Mouse (Mus musculus): ENCODE measurements around the gene Rangrf. TPM values are rescaled to one million over a fixed set of nuclear protein-coding genes. Genes with fewer than 3 reads are reported as not detected.
"Not testable (repeated sequence)": the region's sequence is repeated elsewhere in the genome, so short reads cannot be mapped to it uniquely, and the experiment has no call there.

Rangrf gene
- total RNA-seq, 1 experiment from 2014 or later = 2.4 TPM

GRCm38 (mm10) chr11:68955473-68955872 is 19.5 kb downstream of the Rangrf start:
- ATAC-seq (ENCODE audit: extremely low read depth, insufficient number of reproducible peaks, low FRiP score, poor library complexity, severe bottlenecking) = no peak

GRCm38 (mm10) chr11:68954408-68954807 is 20.6 kb downstream of the Rangrf start:
- no peak for ATAC-seq (ENCODE audit: extremely low read depth, insufficient number of reproducible peaks, low FRiP score, poor library complexity, severe bottlenecking)

GRCm38 (mm10) chr11:68953903-68954302 is 21.1 kb downstream of the Rangrf start:
- no peak for ATAC-seq (ENCODE audit: extremely low read depth, insufficient number of reproducible peaks, low FRiP score, poor library complexity, severe bottlenecking)

GRCm38 (mm10) chr11:68947542-68947993 is 27.4 kb downstream of the Rangrf start:
- no peak for ATAC-seq (ENCODE audit: extremely low read depth, insufficient number of reproducible peaks, low FRiP score, poor library complexity, severe bottlenecking)

- no peak for ATAC-seq (ENCODE audit: extremely low read depth, insufficient number of reproducible peaks, low FRiP score, poor library complexity, severe bottlenecking)
Observed at GRCm38 (mm10) chr11:68946806-68947440, 28.1 kb downstream of the Rangrf start.

- ATAC-seq (ENCODE audit: extremely low read depth, insufficient number of reproducible peaks, low FRiP score, poor library complexity, severe bottlenecking) = no peak
Observed at GRCm38 (mm10) chr11:68946001-68946400, 29.0 kb downstream of the Rangrf start.

- no peak for ATAC-seq (ENCODE audit: extremely low read depth, insufficient number of reproducible peaks, low FRiP score, poor library complexity, severe bottlenecking)
Observed at GRCm38 (mm10) chr11:68945245-68945644, 29.7 kb downstream of the Rangrf start.

GRCm38 (mm10) chr11:68942731-68943130 is 32.3 kb downstream of the Rangrf start:
- no peak for ATAC-seq (ENCODE audit: extremely low read depth, insufficient number of reproducible peaks, low FRiP score, poor library complexity, severe bottlenecking)

GRCm38 (mm10) chr11:68940516-68940915 is 34.5 kb downstream of the Rangrf start:
- no peak for ATAC-seq (ENCODE audit: extremely low read depth, insufficient number of reproducible peaks, low FRiP score, poor library complexity, severe bottlenecking)

GRCm38 (mm10) chr11:68939451-68940304 is 35.3 kb downstream of the Rangrf start:
- ATAC-seq (ENCODE audit: extremely low read depth, insufficient number of reproducible peaks, low FRiP score, poor library complexity, severe bottlenecking) = peak; percentile 91

GRCm38 (mm10) chr11:68936951-68937350 is 38.0 kb downstream of the Rangrf start:
- not testable (repeated sequence) for ATAC-seq (ENCODE audit: extremely low read depth, insufficient number of reproducible peaks, low FRiP score, poor library complexity, severe bottlenecking)

- ATAC-seq (ENCODE audit: extremely low read depth, insufficient number of reproducible peaks, low FRiP score, poor library complexity, severe bottlenecking) = 0 out of 2 replicates have a peak, but pooled peaks have one; percentile 23
Observed at GRCm38 (mm10) chr11:68933885-68934507, 41.0 kb downstream of the Rangrf start.

- no peak for ATAC-seq (ENCODE audit: extremely low read depth, insufficient number of reproducible peaks, low FRiP score, poor library complexity, severe bottlenecking)
Observed at GRCm38 (mm10) chr11:68929947-68930346, 45.0 kb downstream of the Rangrf start.

GRCm38 (mm10) chr11:68926981-68927380 is 48.0 kb downstream of the Rangrf start, which contains the start of gene Odf4:
Odf4 (minus strand) TSS chr11:68927081.
- no peak for ATAC-seq (ENCODE audit: extremely low read depth, insufficient number of reproducible peaks, low FRiP score, poor library complexity, severe bottlenecking)

GRCm38 (mm10) chr11:68924749-68925148 is 50.2 kb downstream of the Rangrf start:
- no peak for ATAC-seq (ENCODE audit: extremely low read depth, insufficient number of reproducible peaks, low FRiP score, poor library complexity, severe bottlenecking)

GRCm38 (mm10) chr11:68923191-68923590 is 51.8 kb downstream of the Rangrf start:
- no peak for ATAC-seq (ENCODE audit: extremely low read depth, insufficient number of reproducible peaks, low FRiP score, poor library complexity, severe bottlenecking)

Data from neutrophil, adult 5-6 weeks (primary cell).